Mouse (Mus musculus) neural tube, embryonic 15.5 days (tissue): ENCODE measurements around the gene Pidd1. TPM values are rescaled to one million over a fixed set of nuclear protein-coding genes. Genes with fewer than 3 reads are reported as not detected.

ENCODE experiments used
- ATAC-seq: fragments of 200-750 bp; cut with Nextera tagmentation; 2 replicates; pipeline ENCODE4 v1.8.0; 2017; ENCODE audit warnings: mild to moderate bottlenecking, moderate TSS enrichment, moderate library complexity; ENCODE audit not compliant: low FRiP score
- H3K27ac ChIP-seq: fragments of 300-500 bp; sonication (generic); replicated peaks from 2 replicates; pipeline ENCODE4 v1.5.1; 2015; ENCODE audit warnings: mild to moderate bottlenecking, inconsistent platforms
- H3K27me3 ChIP-seq: fragments of 300-500 bp; sonication (generic); replicated peaks from 2 replicates; pipeline ENCODE4 v1.6.1; 2015; ENCODE audit warnings: inconsistent platforms
- H3K36me3 ChIP-seq: fragments of 300-500 bp; sonication (generic); 2 replicates; pipeline ENCODE4 v1.6.1; 2015; ENCODE audit warnings: inconsistent platforms
- H3K4me1 ChIP-seq: fragments of 300-500 bp; sonication (generic); 2 replicates; pipeline ENCODE4 v1.6.1; 2015; ENCODE audit warnings: inconsistent platforms
- H3K4me2 ChIP-seq: fragments of 300-500 bp; sonication (generic); 2 replicates; pipeline ENCODE4 v1.6.1; 2015; ENCODE audit warnings: inconsistent platforms, mild to moderate bottlenecking, moderate library complexity
- H3K4me3 ChIP-seq: fragments of 300-500 bp; sonication (generic); replicated peaks from 2 replicates; pipeline ENCODE4 v1.5.1; 2015; ENCODE audit warnings: mild to moderate bottlenecking, inconsistent platforms
- H3K9ac ChIP-seq: fragments of 300-500 bp; sonication (generic); replicated peaks from 2 replicates; pipeline ENCODE4 v1.6.1; 2015; ENCODE audit warnings: mild to moderate bottlenecking, inconsistent platforms
- H3K9me3 ChIP-seq: fragments of 300-500 bp; sonication (generic); replicated peaks from 2 replicates; pipeline ENCODE4 v1.6.1; 2016; ENCODE audit warnings: inconsistent platforms
- WGBS: fragments of 180-500 bp; shearing (Covaris S2); methylation state at CpG from one replicate; pipeline ENCODE4 v1.1.7; 2015; ENCODE audit warnings: mixed read lengths; 5-methylcytosine and 5-hydroxymethylcytosine counted together
- polyA plus RNA-seq: library from polyadenylated mRNA; unstranded; fragments of >200 nt; fragmentation: Nextera tagmentation; extraction: Ambion mirVana; gene quantifications from 2 replicates; pipeline ENCODE4 v1.2.1, GENCODE M21; 2015

Pidd1 gene
- polyA plus RNA-seq, 1 experiment from 2014 or later, result 2.7 TPM

- peaks cover 12% of the 10 kb centered on the region for H3K27me3 ChIP-seq
- no peak overlapping the region for H3K9ac ChIP-seq
- no peak for ATAC-seq
- no peak overlapping the region for H3K4me3 ChIP-seq
- peaks cover 65% of the 10 kb centered on the region for H3K4me1 ChIP-seq
- no peak overlapping the region for H3K27ac ChIP-seq
- H3K9me3 ChIP-seq, result no peaks in the 10 kb centered on the region
- WGBS, result 88% methylated on average over 1 of the region's 1 CpGs
- H3K4me2 ChIP-seq, result no peak overlapping the region
- H3K36me3 ChIP-seq, result peaks cover 29% of the 10 kb centered on the region
Observed at GRCm38 (mm10) chr7:141471236-141471635, 27.4 kb upstream of the Pidd1 start.

- no peaks in the 10 kb centered on the region for H3K9me3 ChIP-seq
- ATAC-seq, result no peak
- peaks cover 12% of the 10 kb centered on the region for H3K27me3 ChIP-seq
- H3K4me1 ChIP-seq, result peaks cover 59% of the 10 kb centered on the region
- H3K9ac ChIP-seq, result no peak overlapping the region
- H3K27ac ChIP-seq, result no peak overlapping the region
- WGBS, result 96% methylated on average over 10 of the region's 10 CpGs
- H3K4me3 ChIP-seq, result no peak overlapping the region
- H3K4me2 ChIP-seq, result no peak overlapping the region
- H3K36me3 ChIP-seq, result peaks cover 29% of the 10 kb centered on the region
Observed at GRCm38 (mm10) chr7:141470637-141470944, 26.8 kb upstream of the Pidd1 start.

- 91% methylated on average over 18 of the region's 18 CpGs for WGBS
- no peak overlapping the region; the same call in 1 of the 2 replicates for H3K27ac ChIP-seq
- no peaks in the 10 kb centered on the region for H3K9me3 ChIP-seq
- no peak for ATAC-seq
- H3K9ac ChIP-seq, result peak overlapping the region; percentile 63; the same call in 1 of the 2 replicates
- H3K27me3 ChIP-seq, result peaks cover 17% of the 10 kb centered on the region
- H3K4me1 ChIP-seq, result peaks cover 61% of the 10 kb centered on the region
- no peak overlapping the region for H3K4me3 ChIP-seq
- H3K36me3 ChIP-seq, result peaks cover 29% of the 10 kb centered on the region
- peak overlapping the region; percentile 66 for H3K4me2 ChIP-seq
Observed at GRCm38 (mm10) chr7:141469901-141470636, 26.2 kb upstream of the Pidd1 start.

GRCm38 (mm10) chr7:141469352-141469751, 25.5 kb upstream of the Pidd1 start:
- peaks cover 66% of the 10 kb centered on the region for H3K4me1 ChIP-seq
- no peak for ATAC-seq
- H3K9ac ChIP-seq, result peak overlapping the region; percentile 63
- H3K4me3 ChIP-seq, result peak overlapping the region; percentile 56
- H3K9me3 ChIP-seq, result no peaks in the 10 kb centered on the region
- peaks cover 29% of the 10 kb centered on the region for H3K36me3 ChIP-seq
- peaks cover 25% of the 10 kb centered on the region for H3K27me3 ChIP-seq
- peak overlapping the region; percentile 78 for H3K27ac ChIP-seq
- peak overlapping the region; percentile 66 for H3K4me2 ChIP-seq
- 76% methylated on average over 6 of the region's 6 CpGs for WGBS

GRCm38 (mm10) chr7:141468522-141469211, 24.8 kb upstream of the Pidd1 start:
- Histone ChIP-seq H3K27me3 (peaks cover 31% of the 10 kb centered on the region), H3K4me1 (peaks cover 60% of the 10 kb centered on the region), H3K4me2 (peak overlapping the region; percentile 66), H3K27ac (peak overlapping the region; percentile 78), H3K9ac (peak overlapping the region; percentile 63), H3K4me3 (peak overlapping the region; percentile 56), H3K36me3 (peaks cover 29% of the 10 kb centered on the region), H3K9me3 (no peaks in the 10 kb centered on the region)
- WGBS, result 8% methylated on average over 8 of the region's 8 CpGs
- peak; percentile 79 for ATAC-seq

GRCm38 (mm10) chr7:141468164-141468521, 24.3 kb upstream of the Pidd1 start:
- Histone ChIP-seq H3K36me3 (peaks cover 29% of the 10 kb centered on the region), H3K27me3 (peaks cover 37% of the 10 kb centered on the region), H3K27ac (peak overlapping the region; percentile 78), H3K9me3 (no peaks in the 10 kb centered on the region), H3K9ac (peak overlapping the region; percentile 63), H3K4me1 (peaks cover 55% of the 10 kb centered on the region), H3K4me2 (peak overlapping the region; percentile 66), H3K4me3 (peak overlapping the region; percentile 56)
- peak; percentile 23 for ATAC-seq
- 16% methylated on average over 5 of the region's 5 CpGs for WGBS

GRCm38 (mm10) chr7:141467230-141468030, 23.6 kb upstream of the Pidd1 start, which contains the start of gene Cd151:
TSS of gene Cd151 (plus strand) at chr7:141467392.
- under 1% methylated on average over 52 of the region's 52 CpGs for WGBS
- Histone ChIP-seq H3K9me3 (no peaks in the 10 kb centered on the region), H3K4me1 (peaks cover 52% of the 10 kb centered on the region), H3K27ac (peak within 1 kb of the TSS; percentile 78), H3K9ac (peak within 1 kb of the TSS; percentile 63), H3K27me3 (peaks cover 44% of the 10 kb centered on the region), H3K4me3 (peak within 1 kb of the TSS; percentile 56), H3K36me3 (peaks cover 24% of the 10 kb centered on the region), H3K4me2 (peak within 1 kb of the TSS; percentile 66)
- ATAC-seq, result peak; percentile 51

- no peak for ATAC-seq
- 61% methylated on average over 10 of the region's 10 CpGs for WGBS
- Histone ChIP-seq H3K9me3 (no peaks in the 10 kb centered on the region), H3K27me3 (peaks cover 51% of the 10 kb centered on the region), H3K4me2 (peak overlapping the region; percentile 66), H3K9ac (peak overlapping the region; percentile 63; the same call in 1 of the 2 replicates), H3K36me3 (peaks cover 19% of the 10 kb centered on the region), H3K4me1 (peaks cover 58% of the 10 kb centered on the region), H3K27ac (peak overlapping the region; percentile 78), H3K4me3 (peak overlapping the region; percentile 56)
Observed at GRCm38 (mm10) chr7:141466607-141467148, 22.9 kb upstream of the Pidd1 start.

GRCm38 (mm10) chr7:141466045-141466394, 22.2 kb upstream of the Pidd1 start:
- Histone ChIP-seq H3K4me1 (peaks cover 61% of the 10 kb centered on the region), H3K27ac (no peak overlapping the region), H3K9me3 (no peaks in the 10 kb centered on the region), H3K27me3 (peaks cover 58% of the 10 kb centered on the region), H3K4me2 (no peak overlapping the region), H3K4me3 (no peak overlapping the region), H3K9ac (no peak overlapping the region), H3K36me3 (peaks cover 13% of the 10 kb centered on the region)
- ATAC-seq, result no peak
- 80% methylated on average over 7 of the region's 7 CpGs for whole genome bisulfite sequencing

- Histone ChIP-seq H3K27ac (no peak overlapping the region), H3K9me3 (no peaks in the 10 kb centered on the region), H3K4me3 (peak overlapping the region; percentile 16; the same call in 1 of the 2 replicates), H3K9ac (no peak overlapping the region), H3K36me3 (peaks cover 9% of the 10 kb centered on the region; the same call in 1 of the 2 replicates), H3K4me2 (peak overlapping the region; percentile 46; the same call in 1 of the 2 replicates), H3K27me3 (peaks cover 63% of the 10 kb centered on the region), H3K4me1 (peaks cover 59% of the 10 kb centered on the region)
- ATAC-seq, result no peak
- 52% methylated on average over 7 of the region's 10 CpGs for WGBS
Observed at GRCm38 (mm10) chr7:141465388-141466044, 21.7 kb upstream of the Pidd1 start.
